Mouse (Mus musculus): ENCODE results near the gene Cyp1a1.

Gene Cyp1a1

DNA sequence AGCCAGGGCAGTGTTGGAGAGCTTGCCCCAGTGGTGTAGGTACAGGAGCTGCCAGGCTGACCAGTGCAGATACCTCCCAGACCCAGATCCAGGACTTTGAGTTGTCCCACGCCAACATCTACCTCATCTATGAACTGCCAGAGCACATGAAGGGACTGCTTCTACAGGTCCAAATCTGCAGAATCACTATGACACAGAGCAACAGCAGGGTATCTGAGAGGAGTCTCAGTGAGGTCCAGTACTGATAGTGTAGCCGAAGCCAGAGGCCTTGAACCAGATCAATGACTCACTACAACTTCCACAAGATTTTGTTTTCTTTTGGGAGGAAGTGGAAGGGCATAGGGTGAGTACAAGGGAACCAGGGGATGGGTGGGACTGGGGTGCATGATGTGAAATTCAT, at the start of gene Cyp1a1:
Gene Cyp1a1, plus strand, starts transcription at position 178 of the 400 bp plus-strand sequence.
- in situ Hi-C loops (cut with MboI; ENCODE audit: unreplicated experiment in 2 of 2) = loop anchor here in 1 of 2 experiments (25.0 kb wide), 1 partner anchor 450 kb away; the partner anchor contains the start of gene Trcg1

DNA sequence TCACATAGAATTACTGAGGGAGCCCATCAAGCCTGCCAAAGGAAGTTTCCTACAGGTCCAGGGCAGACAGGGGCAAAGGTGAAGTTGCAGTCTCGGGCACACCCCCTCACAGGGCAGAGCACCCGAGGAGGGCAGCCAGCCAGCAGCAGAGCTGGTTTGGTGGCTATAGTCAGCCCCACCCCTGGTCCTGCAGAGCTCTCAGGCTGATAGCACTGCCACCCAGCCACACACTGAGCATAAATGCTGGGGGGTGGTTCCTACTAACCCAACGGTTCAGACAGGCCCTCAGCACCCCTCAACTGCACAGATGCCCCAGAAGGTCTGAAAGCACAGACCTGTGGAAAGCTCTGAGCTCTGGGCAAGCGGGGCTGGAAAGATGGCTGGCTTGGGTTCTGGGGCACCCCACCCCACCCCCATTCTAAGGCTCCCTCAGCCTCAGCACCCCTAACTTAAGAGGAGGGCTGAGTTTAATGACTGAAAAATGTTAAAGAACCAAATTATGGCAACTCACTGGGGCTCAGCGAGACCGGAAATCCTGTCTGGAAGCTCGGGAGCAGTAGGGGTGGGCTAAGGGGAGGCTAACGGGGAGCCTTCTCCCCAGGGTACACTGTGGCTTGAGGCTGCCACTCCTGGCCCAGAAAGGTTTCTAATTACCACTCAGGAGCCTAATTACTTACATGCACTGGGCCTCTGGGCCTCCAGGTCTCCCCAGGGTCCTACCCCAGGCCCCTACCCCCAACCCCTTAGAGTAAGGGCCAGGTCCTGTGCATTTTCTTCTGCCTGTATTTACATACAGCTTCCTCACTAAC, 48.9 kb upstream of the Cyp1a1 start:
- in situ Hi-C loops (cut with MboI; ENCODE audit: unreplicated experiment in 2 of 2) = no loop called here

GRCm38 (mm10) chr9:57639661-57640328, 47.9 kb upstream of the Cyp1a1 start:
- in situ Hi-C loops (cut with MboI; ENCODE audit: unreplicated experiment in 2 of 2) = loop anchor here in 1 of 2 experiments (10.0 kb wide), 3 partner anchors 295 to 625 kb away; no protein-coding TSS in a partner anchor

DNA sequence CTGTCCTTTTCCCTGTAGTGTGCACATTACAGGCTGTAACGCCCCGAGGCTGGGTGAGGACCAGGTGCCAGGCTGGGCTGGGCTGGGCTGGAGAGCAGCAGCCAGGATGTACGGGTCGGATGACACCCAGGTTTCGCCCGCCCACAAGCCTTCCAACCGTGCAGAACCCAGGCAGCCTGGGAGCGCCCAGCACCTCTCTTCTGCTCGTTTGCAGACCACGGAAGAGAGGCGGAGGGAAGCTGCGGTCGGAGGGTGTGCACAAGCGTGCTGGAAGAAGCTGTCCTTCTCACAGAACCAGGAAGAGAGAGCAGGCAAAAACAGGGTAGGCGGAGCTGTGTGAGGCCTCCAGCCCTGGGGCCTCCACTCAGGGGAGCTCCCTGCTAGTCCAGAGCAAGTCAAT, 47.3 kb upstream of the Cyp1a1 start:
- in situ Hi-C loops (cut with MboI; ENCODE audit: unreplicated experiment in 2 of 2) = loop anchor here in 1 of 2 experiments (10.0 kb wide), 3 partner anchors 294 to 624 kb away; no protein-coding TSS in a partner anchor

- in situ Hi-C loops (cut with MboI; ENCODE audit: unreplicated experiment in 2 of 2) = loop anchor here in 1 of 2 experiments (10.0 kb wide), 3 partner anchors 294 to 624 kb away; no protein-coding TSS in a partner anchor
Observed at GRCm38 (mm10) chr9:57641022-57641421, 46.7 kb upstream of the Cyp1a1 start.

DNA sequence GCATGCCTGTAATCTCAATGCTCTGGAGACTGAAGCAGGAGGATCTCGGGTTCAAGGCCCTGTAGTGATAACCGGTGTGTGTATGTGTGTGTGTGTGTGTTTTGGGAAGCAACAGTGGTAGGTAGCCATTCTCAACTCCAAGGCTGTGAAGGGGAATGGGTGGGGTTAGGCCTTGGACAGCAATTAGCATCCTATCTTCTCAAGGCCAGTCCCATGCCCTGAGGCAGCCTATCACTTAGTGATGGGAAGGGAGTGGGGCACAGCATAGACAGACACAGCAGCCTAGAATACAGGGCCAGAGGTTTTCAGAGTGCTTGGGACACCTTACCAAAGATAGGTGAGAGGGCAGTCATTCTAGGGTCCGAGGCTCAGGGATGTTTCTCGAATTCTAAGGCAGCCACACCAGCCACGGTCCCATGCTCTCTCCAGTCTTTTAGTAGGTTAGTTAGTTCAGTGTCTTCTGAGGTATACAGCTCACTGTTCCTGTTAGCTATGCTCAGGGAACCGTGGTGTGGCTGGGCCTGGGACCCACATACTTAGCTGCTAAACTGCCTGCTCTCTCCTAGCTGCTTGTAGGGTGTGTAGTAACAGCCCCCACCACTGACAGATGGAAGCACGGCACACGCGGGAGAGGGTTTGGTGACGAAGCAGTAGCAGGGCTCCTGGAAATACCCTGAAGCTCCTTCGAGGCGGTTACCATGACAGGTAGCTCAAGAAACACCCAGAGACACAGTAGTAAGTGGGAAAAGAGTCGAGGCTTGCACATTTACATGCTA, 45.8 kb upstream of the Cyp1a1 start:
- in situ Hi-C loops (cut with MboI; ENCODE audit: unreplicated experiment in 2 of 2) = loop anchor here in 1 of 2 experiments (10.0 kb wide), 3 partner anchors 293 to 623 kb away; no protein-coding TSS in a partner anchor

DNA sequence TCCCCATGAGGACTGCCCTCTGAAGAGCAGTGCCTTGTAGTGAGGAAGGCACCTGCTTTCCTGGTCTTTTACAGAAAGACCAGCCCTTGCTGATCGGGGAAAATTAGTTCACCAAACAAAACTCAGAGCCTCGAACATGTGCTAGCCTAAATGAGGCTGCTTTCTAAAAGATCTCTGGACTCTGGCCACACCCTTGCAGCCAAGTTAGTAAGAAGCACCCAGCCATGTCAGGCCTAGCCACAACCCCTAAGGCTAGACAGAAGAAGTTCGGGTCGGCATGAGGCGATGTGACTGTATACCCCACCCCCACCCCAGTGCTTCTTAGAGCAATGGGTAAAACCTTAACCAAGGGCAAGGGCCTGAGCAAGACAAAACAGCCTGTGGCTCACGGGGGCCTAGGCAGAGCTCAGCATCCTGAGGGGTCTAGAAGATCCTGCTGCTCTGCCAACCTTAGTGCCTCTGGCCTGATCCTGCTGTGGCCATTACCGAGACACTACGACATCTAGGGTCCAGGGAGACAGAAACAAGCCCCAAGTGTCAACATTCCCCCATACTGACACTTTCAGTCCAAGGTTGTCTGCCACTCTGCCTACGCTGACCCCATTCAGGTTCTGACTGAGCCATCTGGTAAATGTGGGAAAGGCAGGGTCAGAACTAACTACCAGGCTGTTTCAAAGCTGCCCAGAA, 44.4 kb upstream of the Cyp1a1 start:
- in situ Hi-C loops (cut with MboI; ENCODE audit: unreplicated experiment in 2 of 2) = loop anchor here in 1 of 2 experiments (10.0 kb wide), 3 partner anchors 291 to 621 kb away; no protein-coding TSS in a partner anchor

- in situ Hi-C loops (cut with MboI; ENCODE audit: unreplicated experiment in 2 of 2) = loop anchor here in 1 of 2 experiments (10.0 kb wide), 3 partner anchors 291 to 621 kb away; no protein-coding TSS in a partner anchor
Observed at GRCm38 (mm10) chr9:57643856-57644180, 43.9 kb upstream of the Cyp1a1 start.

- in situ Hi-C loops (cut with MboI; ENCODE audit: unreplicated experiment in 2 of 2) = loop anchor here in 1 of 2 experiments (10.0 kb wide), 3 partner anchors 290 to 620 kb away; no protein-coding TSS in a partner anchor
Observed at GRCm38 (mm10) chr9:57644442-57644943, 43.2 kb upstream of the Cyp1a1 start.

DNA sequence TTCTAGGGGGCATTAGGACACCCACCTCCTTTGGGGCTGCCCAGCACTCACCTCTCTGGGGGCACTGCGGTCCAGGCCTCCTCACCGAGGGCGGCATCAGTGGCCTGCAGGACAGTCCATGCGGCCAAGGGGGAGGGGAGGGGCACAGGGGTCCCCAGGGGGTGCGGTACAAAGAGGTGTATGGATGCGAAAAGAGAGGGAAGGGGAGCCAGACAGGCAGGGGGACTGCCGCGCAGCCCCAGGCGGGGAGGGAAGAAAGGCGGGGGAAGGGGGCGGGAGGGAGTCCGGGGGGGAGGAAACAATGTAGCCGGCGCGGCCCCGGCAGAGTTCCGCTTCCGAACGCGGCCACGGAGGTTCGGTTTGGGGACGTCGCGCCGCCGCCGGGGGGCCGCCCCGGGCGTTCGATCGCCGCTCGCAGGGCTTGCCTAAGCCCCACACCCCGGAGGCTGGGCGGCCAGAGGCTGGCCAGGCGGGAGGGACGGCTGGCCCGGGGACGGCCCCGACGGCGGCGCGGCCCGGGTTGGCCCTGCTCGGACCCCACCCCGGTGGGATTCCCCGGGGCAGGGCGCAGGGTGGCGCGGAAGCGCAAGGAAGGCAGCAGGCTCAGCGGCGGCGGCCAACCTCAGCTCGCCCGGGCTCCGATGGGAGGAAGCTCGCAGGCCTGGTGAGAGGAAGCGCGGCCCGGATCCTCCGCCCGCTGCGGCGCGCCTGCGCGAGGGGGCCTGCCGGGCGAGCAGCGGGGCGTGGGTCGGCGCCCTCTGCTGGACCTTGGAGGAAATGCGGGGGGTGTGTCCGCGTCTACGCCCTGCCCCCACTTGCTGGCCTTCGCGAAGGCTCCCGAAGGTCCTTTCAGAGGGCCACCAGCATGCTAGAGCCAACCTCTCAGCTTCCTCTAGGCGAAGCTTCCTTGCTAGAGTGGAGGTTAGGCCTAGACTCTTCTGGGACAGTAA, 42.5 kb upstream of the Cyp1a1 start:
- in situ Hi-C loops (cut with MboI; ENCODE audit: unreplicated experiment in 2 of 2) = loop anchor here in 1 of 2 experiments (10.0 kb wide), 3 partner anchors 290 to 620 kb away; no protein-coding TSS in a partner anchor

DNA sequence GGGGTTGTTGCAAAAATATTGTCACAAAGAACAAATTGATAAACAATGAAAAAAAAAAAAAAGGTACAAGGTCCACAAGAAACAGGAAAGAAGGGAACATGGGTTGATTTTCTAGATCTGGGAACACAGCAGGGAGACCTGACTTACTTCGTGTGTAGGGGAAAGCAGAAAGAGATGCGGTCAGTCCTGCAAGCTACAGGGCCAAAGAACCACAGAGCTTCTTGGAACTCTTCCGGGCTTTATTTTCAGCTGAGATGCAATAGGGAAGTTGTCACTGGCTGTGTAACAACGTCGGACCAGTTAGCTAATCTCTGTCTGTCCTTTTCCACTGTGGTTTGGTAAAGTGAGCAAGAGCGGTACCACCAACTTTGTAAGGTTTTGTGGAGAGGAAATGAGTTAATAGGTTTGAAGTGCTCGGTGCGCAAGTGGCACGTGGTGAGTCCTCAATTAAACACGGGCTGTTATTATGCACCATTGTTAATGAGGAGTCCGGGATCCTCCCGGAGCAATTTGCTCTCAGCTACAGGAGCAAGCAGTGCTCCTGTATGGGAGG, 41.1 kb upstream of the Cyp1a1 start:
- in situ Hi-C loops (cut with MboI; ENCODE audit: unreplicated experiment in 2 of 2) = loop anchor here in 1 of 2 experiments (10.0 kb wide), 3 partner anchors 288 to 618 kb away; no protein-coding TSS in a partner anchor

DNA sequence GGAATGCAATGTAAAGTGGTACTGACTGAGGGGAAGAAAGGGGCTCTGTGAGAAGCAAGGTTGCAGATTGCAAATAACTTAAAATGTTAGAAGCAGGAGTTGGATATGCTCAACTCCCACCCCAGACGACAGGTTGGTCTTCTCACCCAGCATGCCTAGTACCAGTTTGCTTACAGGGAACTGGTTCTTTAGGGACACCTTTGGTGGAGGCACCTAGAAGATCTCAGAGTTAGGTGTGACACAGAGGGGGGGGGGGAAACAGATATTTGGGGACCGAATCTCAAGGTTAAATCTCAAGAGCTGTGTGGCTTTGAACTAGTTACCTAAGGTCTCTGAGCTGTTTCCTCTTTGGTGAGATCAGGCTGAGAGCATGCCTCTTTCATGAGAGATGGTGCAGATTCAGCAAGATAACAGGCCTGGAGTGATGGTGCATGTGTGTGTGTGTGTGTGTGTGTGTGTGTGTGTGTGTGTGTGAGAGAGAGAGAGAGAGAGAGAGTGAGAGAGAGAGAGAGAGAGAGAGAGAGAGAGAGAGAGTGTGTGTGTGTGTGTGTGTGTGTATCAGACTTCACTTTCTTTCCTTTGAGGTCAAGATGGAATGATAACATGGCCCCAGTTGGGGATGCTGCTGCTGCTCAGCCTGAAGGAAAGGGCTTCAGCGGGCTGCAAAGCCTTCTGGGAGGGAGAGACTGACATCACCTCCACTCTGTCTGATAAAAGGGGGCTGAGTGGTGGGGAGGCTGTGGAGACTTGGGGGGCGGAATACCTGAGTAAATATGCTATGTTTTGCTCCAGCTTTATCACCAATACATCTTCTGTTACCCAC, 40.2 kb upstream of the Cyp1a1 start:
- in situ Hi-C loops (cut with MboI; ENCODE audit: unreplicated experiment in 2 of 2) = loop anchor here in 1 of 2 experiments (10.0 kb wide), 3 partner anchors 287 to 617 kb away; no protein-coding TSS in a partner anchor

DNA sequence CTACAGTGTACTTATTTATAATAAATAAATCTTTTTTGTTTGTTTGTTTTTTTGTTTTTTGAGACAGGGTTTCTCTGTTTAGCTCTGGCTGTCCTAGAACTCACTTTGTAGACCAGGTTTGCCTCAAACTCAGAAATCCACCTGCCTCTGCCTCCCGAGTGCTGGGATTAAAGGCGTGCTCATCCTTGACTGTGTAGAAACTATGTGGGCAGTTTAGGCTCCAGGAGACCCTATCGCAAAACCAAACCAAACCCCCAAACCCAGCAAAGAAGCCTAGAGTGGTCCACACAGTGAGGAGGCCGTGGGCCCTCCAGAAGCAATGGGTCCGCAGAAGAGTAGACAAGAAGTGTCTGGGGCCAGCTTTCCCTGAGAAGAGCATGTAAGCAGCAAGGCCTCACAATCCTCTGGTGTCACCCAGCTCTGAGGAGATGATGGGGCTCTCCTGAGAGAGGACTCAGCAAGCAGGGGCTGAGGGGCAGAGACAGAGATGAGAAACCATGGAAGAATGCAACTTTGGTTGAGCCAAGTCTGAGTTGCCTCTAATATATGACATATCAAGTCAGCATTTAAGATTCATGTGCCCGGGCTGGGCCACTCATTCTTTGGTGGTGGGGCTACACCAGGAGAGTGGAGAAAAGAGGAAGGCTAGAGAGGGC, 37.5 kb upstream of the Cyp1a1 start:
- in situ Hi-C loops (cut with MboI; ENCODE audit: unreplicated experiment in 2 of 2) = loop anchor here (5.0 to 25.0 kb wide), 4 partner anchors 33 to 562 kb away; partner anchors contain the start of genes Cox5a (in 1 of the 2), Islr (in 1 of the 2), Islr2 (in 1 of the 2) and Ubl7 (in 1 of the 2)

DNA sequence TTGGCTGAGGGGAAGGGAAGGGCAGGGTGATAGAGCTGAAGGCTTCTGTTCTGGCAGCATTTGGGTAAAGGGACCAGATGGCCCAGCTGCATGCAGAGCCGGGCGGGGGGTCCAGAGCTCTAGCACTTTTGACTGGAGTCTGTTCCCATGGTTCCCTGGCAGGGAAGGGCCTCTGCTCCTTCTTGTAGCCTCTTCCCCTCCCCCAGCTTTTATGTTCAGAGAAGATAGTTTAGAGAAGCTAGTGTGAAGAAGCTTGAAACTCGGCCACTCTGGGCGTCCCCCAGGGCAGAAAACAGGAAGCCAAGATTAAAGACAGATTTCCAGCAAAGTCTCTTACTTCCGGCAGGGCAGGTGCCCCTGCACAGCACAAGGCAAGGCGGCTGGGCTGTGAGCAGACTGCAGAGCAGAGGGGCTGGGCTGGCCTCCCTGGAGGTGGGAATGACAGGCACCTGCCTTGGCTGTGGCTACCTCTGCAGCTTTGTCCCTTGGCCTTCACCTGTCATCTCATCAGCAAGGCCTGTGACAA, 36.9 kb upstream of the Cyp1a1 start:
- in situ Hi-C loops (cut with MboI; ENCODE audit: unreplicated experiment in 2 of 2) = loop anchor here (5.0 to 25.0 kb wide), 4 partner anchors 34 to 561 kb away; partner anchors contain the start of genes Cox5a (in 1 of the 2), Islr (in 1 of the 2), Islr2 (in 1 of the 2) and Ubl7 (in 1 of the 2)

- in situ Hi-C loops (cut with MboI; ENCODE audit: unreplicated experiment in 2 of 2) = loop anchor here (5.0 to 25.0 kb wide), 4 partner anchors 35 to 560 kb away; partner anchors contain the start of genes Cox5a (in 1 of the 2), Islr (in 1 of the 2), Islr2 (in 1 of the 2) and Ubl7 (in 1 of the 2)
Observed at GRCm38 (mm10) chr9:57652351-57652750, 35.4 kb upstream of the Cyp1a1 start.

DNA sequence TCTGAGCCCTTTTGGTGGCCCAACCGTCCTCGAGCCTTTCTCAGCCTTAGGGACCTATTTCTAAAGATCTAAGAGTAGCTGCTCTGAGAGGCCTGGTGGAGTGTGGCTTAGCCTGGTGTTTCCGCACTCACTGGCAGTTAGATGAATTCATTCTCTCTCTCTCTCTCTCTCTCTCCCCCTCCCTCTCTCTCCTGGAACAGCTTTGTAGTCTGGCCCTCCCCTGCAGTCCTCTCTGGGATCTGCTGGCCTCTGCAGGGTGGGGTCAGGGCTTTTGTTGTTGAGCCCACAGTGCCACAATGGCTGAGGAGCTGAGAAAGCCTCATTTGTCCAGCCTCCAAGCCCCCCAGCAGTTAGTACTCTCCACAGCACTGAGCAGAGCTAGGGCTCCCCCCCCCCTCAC, 34.9 kb upstream of the Cyp1a1 start:
- in situ Hi-C loops (cut with MboI; ENCODE audit: unreplicated experiment in 2 of 2) = loop anchor here (5.0 to 25.0 kb wide), 4 partner anchors 36 to 559 kb away; partner anchors contain the start of genes Cox5a (in 1 of the 2), Islr (in 1 of the 2), Islr2 (in 1 of the 2) and Ubl7 (in 1 of the 2)
